Mouse (Mus musculus) adrenal gland, postnatal 4 days (tissue): ENCODE data around the gene Uvssa. TPM values are rescaled to one million over a fixed set of nuclear protein-coding genes. Genes with fewer than 3 reads are reported as not detected.
A peak's percentile ranks its signal among the peaks of the same experiment; 100 is the strongest.

Experiments used
- DNase-seq, 2 experiments: peaks; one replicate each; pipeline ENCODE4 v3.0.0; 2021 to 2022; ENCODE audit warnings: low spot score in 2 of 2, mixed read lengths in 2 of 2
- total RNA-seq, 2 experiments: library from RNA; stranded (reverse); gene quantifications; 2 replicates each; pipeline ENCODE4 v1.2.3; 2021

The Uvssa gene
- total RNA-seq, 2 experiments from 2014 or later: 16.7 to 17.9 TPM

DNA sequence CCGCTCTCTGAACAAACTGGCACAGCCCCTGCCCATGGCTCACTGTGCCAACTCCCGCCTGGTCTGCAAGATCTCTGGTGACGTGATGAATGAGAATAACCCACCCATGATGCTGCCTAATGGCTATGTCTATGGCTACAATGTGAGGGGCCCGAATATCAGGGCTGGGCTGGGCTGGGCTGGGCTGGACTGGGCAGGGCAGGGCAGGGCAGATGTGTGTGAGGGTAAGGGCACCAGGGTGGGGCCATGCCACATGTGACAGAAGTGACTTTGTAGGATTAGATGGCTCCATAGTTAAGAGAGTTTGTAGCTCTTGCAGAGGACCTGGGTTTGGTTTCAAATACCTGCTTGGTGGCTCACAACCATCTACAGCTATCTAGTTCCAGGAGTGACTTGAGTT, 6.7 kb upstream of the Uvssa start:
- DNase-seq: no peak

DNA sequence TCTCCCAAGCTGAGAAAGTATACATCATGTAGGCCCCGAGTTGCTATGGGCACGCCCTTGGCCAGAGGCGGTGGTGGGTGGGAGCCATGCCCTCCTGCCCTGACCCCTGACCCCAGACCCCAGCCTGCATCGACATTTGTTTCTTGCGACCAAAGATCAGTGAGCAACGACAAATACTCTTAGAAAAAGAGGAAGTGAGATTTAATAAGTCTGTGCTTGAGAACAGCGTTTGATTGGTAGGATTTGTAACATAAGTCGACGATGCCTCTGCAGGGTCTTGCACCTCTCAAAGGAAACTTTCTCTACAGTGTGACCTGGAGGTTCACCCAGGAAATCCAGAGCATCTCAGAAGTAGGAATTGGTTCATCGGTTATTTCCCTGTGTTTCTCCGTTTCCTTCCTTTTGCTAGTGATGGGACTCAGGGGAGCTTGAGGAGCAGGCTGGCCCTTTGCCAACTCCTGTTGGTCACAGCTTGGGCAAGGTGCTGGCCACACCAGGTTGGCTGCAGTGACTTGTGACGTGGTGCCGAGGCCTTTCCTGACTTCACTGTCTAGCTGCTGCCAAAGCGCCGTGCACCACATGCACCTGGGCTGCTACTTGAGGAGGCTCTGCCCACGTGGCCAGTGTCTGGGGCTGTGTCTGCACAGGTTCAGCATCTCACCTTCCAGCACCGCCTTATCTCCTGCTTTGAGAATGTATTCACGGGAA, 5.9 kb upstream of the Uvssa start:
- no peak for DNase-seq

DNA sequence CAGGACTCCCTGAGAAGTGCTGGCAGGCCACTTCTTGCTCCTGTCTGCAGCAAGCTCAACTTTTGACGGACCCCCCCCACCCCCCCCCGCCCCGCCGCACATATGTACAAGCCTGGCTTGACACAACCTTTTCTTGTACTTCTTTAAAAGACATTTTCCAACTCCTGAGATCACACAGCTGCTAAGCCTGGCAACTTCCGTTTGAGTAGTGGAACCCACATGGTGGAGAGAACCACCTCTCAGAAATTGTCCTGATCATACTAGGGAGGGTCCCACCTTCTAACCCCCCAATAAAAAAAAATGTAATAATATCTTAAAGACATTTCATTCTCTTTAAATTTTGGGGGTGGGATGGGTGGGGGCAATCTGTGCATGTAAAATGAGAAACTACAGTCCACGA, 1.2 kb upstream of the Uvssa start:
- no peak for DNase-seq

DNA sequence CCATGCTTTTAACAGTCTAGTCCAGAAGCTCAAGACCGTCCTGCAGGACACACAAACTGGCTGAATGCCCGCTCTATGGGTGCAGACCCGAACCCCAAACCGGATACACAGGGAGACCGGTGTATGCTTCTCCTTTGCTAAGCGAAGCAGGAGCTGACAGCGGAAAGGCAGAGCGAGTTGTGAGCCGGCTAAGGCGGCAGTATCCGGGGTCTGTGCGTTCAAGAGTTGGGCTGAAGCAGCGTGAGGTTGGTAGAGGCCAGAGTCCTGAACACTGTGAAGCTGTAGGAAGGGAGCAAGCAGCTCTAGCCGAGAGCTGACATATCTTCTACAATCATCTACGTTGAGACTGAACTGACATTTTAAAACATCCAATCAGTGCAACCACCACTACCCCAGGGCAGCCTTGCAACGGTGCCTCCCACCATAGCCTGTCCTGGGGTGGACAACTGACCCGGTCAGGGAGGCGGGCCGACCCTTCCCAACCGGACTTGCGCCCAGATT, 498 bp upstream of the Uvssa start:
- no peak for DNase-seq

DNA sequence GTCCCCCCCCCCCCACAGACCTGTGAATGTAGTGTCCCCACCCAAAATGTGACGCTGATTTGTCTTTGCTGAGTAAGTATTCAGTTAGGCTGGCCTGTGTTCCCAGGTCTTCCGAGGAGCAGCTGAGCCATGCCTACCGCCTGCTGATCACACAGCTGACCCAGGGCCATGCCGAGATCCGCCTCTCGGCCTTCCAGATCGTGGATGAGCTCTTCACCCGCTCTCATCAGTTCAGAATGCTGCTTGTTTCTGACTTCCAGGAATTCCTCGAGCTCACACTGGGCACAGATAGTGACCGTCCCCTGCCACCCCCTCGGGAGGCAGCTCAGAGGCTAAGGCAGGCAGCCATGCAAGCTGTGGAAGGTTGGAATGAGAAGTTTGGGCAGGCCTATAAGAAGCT, 9.2 kb downstream of the Uvssa start:
- DNase-seq: no peak

DNA sequence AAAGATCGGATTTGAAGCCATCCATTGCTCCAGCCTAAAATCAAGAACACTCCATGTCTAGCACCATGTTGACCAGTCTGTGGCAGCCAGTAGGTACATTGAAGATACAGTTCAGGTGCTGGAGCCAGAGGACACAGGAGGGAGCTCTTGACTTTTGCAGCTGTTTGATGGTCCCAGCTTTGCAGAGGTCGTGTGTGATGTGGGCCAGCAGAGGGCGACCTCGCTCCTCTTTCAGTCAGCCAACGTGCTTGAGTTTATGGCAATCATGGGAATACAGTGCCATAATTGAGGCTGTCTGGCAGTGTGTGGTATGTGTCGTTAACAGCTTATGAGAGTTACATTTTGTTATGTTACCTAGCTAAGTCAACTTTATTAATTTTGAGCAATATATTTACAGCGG, 15.5 kb downstream of the Uvssa start:
- DNase-seq: peak; percentile 40 to 48

DNA sequence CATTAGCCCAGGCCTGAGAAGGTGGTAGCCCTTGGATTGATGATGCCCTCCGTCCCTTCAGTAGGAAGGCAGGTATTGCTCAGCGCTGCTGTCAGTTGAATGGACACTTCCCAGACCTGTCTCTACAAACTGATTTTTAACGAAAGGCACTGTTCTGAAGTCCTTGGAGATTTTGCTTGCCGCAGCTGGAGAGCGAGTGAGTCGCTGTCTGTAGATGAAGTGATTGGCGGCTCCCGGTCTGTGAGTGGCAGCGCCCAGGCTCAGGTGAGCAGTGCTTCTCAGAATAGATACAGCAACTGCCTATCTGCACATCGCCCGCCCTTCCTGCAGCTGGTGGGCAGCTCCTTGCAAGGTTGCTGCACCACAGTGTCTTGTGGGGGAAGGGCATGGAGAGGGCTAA, 17.3 kb downstream of the Uvssa start:
- no peak for DNase-seq

DNA sequence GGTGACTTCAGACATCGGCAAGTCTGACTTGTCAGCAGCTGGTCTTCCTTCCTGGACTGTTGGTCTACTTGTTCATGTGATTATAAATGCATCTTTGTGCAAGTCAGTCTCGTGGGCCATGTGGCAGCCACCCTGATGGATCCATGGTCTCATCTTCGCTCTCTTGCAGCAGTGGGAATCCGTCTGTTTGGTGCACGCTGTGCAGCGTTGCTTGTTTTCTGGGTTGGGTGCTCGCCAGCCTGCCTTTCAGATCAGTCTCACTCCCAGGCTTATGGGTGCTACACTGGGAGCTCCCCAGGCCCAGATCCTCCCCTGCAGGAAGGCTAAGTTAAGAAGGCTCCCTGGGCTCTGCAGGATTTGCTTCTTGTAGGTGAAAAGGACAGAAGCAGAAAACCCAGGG, 18.5 kb downstream of the Uvssa start:
- no peak for DNase-seq

DNA sequence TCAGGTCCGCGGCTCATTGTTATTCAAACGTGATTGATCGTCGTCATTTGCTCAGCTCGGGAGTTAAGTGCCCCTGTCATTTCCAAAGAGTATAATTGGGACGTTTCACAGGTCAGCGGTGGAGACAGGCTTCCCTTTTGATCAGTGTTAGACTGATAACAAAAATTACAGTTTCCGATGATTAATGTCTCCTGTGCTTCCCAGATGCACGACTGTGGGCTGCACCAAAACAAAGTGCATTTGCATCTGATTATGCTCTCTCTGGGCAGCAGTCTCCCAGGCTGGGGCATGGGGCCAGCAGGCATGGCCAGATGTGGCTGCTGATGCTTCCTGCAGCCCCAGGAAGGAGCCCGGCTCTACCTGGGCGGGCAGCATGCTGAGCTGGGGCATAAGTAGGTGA, 22.5 kb downstream of the Uvssa start:
- no peak for DNase-seq

DNA sequence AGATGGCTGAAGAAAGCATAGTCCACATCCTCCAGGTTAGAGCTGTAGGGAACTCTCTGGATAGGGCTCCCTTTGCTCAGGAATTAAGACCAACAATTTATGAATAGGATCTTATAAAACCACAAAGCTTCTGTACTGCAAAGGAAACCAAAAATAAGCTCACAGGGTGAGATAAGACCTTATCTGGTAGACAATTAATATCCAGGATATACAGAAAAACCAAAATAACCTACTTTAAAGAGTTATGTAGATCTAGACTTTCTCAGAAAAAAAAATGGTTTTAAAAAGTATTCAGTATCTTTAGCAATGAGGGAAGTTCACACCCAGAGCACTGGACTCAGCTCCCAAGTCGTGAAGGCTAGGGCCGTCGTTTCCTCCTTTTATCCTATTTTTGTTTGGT, 42.0 kb downstream of the Uvssa start:
- no peak for DNase-seq

DNA sequence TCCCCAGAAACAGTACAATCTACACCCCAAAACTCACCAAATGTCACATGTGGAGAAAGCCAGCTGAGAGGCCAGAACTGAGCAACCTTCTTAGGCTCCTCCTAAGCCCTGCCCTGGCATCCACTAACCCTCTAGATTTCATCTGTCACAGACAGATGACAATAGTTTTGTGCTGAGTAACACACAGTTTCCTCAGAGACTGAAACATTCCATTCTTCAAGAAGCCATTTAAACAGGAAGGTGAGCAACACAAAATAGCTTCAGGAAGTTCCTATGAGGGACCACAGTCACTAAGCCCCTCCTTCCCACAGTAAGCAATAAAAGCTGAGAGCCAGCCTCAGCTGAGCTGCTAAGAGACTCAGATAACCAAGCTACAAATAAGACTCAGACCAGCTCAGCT, 49.1 kb downstream of the Uvssa start:
- no peak for DNase-seq

DNA sequence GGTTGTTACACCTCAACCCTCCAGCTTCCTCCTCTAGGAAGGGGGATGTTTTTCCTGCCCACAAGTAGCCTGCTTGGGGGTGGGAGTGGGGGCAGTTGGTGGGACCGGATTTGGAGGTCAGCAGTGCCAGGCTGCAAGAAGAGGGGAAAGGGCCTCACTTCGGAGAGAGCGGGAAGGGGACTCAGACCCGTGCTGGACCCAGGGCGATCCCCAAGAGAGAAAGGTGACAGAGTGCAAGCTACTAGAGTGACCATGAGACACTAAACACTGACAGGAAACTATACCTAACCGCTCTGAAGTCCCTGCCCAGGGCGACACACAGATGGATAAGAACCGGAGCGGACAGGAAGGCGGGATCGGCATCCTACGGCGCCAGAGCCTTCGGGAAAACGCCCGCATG, 51.8 kb downstream of the Uvssa start:
- DNase-seq: no peak

DNA sequence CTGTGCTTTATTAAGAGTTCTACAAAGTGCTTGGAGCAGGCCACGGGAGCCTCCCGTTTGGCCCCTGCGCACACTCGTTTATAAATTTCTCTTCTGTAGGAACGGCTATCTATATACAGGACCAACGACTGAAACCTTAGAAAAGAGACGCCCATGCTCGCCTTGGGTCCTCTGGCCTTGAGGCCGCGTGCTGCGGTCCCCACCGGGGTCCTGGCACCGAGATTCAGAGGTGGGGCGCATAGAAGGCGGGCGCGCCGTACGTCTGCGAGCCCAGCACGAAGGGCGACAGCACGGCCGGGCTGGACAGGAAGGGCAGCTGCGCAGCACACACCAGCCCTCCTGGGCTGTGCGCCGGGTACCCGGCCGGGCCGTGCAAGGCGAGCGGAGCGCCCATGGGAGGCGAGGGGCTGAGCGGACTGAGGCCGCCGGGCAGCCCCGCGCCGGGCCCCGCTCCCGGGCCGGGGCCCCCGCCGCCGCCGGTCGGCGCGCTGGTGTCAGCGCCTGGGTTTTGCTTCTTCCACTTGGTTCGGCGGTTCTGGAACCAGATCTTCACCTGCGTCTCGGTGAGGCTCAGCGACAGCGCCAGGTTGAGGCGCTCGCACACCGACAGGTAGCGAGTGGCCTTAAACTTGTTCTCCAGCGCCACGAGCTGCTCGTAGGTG, 52.3 kb downstream of the Uvssa start:
- no peak for DNase-seq

DNA sequence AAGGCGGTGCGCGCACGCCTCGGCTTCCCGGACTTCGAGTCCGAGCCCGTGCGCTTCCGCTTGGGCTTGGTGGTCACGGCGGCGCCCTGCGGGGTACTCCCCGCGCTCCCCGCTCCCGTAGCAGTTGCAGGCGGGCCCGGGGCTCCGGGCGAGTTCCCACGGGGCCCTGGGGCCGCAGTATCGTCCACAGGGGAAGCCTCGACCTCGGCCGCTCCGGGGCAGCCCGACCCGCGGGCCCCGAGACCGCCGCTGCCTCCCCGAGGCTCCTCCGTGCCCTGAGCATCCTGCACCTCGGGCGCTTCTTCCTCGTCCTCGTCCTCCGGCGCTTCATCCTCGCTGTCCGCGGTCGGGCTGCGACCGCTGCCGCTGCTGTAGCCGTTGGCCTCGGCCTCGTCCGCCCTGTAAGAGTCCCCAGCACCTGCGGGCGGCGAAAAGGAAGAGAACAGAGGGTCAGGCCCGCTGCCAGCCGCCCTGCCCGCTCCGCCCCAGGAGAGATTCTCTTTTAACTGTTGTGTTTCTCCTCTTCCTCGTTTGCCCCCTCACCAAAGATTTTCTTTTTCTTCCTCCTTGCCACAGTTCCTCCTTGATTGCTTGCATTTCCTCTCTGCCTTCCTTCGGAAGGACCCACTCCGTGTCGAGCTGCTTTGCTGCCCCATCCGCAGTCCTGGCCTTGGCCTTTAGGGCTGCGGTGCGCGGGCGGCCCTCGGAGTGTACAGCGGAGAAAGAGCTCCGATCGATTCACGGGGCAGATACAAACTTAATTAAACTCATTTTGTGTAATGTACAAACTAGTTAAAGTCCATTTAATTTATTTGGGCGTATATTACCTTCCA, 53.0 kb downstream of the Uvssa start:
- DNase-seq: no peak

DNA sequence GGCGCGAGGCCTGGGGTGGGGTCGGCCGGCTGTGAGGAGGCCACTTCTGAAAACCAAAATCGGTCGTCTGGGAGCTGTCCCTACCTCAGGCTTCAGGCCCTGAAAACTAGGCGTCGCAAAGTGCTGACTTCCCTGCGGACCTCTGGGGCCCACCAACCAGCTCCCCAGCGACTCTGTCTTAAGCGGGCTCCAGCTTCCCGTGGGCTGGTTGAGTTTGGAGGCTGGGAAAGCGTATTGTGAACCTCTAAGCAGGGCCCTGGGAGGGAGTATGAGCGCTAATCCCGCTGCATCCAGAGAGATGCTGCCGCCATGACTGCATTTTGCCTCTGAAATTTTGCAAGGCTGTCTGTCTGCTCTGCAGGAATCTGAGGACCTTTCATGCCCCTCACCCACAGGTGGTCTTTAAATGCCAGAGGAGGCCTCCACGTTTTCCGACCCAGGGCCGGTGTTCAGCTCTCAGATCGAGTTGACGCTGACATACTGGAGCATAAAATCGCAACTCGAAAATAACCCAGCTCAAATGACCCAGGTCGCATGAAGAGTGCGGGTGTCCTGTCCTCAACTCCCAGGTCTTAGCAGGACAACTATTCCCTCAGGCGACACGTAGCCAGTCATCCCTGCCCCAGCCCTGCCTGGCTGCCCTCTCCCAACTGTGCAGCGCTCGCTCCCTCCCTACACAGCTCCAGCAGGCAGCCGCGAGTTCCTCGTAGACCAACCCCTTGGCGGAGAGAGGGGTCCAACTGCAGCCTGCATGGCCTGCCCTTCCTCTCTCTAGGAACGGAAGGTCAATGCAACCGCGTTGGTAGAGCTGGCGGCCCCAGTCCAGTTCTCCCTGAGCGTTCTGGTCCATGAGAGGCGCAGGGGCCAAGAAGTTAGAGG, 53.9 kb downstream of the Uvssa start:
- no peak for DNase-seq

DNA sequence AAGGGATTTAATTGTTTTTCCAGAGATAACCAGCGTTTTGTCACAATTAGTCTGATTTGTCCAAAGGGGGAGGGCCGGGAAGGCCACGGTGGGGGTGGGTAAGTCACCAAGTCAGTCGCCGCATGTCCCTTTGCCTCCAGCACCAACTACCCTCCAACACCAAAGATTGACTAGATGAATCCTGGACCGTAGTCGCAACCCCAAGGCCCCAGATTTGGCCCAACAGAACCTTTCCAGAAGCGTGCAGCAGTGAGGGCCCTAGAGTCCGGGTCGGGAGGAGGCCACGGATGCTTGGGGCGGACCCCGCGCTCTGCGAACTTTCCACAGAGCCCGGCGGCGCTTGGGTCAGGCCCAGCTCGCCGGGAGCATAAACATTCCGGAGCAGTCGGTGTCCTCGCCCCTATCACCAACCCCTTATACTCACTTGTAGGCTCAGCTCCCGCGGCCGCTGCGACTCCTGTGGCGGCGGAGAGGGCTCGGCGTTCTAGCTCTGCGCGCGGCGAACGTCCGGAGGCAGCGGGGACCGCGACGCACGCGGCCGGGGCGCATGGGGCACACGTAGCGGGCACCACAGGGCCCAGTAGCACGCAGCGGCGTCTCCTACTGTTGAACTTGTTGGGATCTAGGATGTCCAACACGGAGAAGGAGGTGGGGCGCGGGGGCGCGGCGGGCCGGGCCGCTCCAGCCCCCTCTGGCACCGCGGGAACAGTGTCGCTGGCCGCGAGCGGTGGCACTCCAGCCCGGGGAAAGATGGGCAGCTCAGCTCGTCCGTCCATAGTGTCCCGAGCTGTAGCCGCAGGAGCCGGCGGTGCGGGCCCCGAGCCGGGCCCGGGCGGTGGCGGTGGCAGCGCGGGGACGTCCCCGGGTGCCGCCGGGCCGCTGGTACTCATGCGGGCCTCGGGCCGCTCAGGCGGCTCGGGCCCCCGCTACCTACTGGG, 55.1 kb downstream of the Uvssa start, which contains the start of gene Nkx1-1:
Gene Nkx1-1, minus strand, starts transcription at position 776 of the 938 bp plus-strand sequence.
- no peak for DNase-seq

DNA sequence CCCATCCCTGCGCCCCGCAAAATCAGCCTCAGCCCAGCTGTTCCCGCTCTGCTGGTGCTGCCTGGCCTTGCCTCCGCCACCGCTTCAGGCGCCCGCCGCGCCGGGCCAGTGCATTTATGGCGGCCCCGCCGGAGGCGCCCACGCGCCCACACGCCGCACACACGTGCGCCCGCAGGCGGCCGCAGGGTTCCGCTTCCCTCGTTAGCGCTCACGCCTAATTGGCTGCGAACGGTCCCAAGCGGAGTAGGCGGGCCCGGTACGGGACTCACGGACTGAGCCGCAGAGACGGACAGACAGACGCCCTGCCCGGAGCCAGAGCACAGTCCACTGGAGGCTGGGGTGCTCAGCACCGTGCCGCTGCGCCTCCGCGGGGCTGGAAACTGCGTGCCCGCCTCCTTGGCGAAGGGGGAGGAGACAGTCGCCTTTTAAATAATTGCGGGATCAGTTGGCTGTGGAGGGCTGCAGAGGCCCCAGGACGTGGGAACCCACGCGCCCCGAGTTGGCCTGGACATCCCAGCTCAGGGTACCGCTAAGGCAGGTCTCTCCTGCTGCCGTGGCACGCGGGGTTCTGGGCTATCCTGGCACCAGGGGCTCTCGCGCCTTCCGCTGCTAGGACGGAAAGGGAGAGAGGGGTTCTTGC, 55.9 kb downstream of the Uvssa start:
- DNase-seq: no peak

DNA sequence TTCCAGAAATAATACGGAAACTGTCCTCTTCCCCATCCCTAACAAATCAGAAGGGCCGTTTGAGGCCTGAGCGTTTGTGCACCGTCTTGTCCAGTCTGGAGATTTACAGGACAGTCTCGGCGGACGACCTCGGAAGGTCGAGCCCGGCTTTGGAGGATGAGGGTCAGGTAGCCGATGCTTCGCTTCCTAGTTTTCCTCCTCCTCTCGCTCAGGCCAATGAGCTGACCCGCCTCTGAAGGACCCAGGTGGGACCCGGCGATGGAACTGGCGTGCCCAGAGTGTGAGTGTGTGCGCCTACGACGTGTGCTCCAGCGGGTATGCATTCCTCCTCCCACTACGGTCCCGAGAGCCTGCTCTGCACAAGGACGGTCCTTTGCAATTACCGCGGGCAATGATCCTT, 56.8 kb downstream of the Uvssa start:
- DNase-seq: no peak

DNA sequence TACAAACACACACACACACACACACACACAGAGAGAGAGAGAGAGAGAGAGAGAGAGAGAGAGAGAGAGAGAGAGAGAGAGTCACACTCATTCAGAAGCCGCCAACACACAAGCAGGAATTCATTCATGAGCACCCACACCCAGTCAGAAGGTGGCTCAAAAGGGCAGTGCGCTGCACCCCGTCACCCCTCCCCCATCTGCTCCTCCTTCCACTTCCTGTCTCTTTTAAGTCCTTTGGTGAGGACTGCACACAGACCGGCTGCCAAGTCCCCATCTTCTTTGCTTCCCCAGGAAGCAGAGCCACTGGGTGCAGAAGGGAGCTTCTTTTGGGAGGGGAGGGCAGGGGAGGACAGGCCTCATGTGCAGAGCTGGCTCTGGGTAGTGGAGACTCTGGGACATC, 57.6 kb downstream of the Uvssa start:
- DNase-seq: no peak
